Mouse (Mus musculus): ENCODE results near the gene Adipor2. TPM values are rescaled to one million over a fixed set of nuclear protein-coding genes. Genes with fewer than 3 reads are reported as not detected.
A peak's percentile ranks its signal among the peaks of the same experiment; 100 is the strongest.
"Not testable (repeated sequence)": the region's sequence is repeated elsewhere in the genome, so short reads cannot be mapped to it uniquely, and the experiment has no call there.

Adipor2 gene
- total RNA-seq, 2 experiments from 2014 or later: 38.4 to 41.3 TPM

GRCm38 (mm10) chr6:119392836-119393235 is 24.7 kb downstream of the Adipor2 start:
- DNase-seq (ENCODE audit: low spot score in 2 of 2): no peak

- no peak for DNase-seq (ENCODE audit: low spot score in 2 of 2)
Observed at GRCm38 (mm10) chr6:119390728-119391127, 26.8 kb downstream of the Adipor2 start.

DNA sequence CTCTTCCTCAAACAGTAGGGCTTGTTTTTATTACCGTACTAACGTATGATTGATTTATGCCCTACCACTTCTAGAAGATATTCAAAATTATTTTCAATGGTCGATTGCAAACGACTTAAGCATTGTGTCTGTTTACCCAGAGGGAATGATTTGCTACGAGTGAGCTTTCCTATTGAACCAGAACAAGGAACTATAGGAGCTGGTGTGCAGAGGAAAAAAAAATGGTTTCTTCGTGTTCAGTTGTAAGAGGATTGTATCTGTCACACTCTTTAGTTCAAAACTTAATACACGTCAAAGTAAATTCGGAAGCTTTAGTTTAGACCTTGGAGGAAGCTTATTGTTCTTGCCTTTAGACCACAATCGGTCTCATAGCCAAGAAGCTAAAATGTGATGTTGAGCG is 28.4 kb downstream of the Adipor2 start:
- DNase-seq (ENCODE audit: low spot score in 2 of 2): no peak

GRCm38 (mm10) chr6:119388650-119389012 is 28.9 kb downstream of the Adipor2 start:
- DNase-seq (ENCODE audit: low spot score in 2 of 2): peak; percentile 92 to 93

DNA sequence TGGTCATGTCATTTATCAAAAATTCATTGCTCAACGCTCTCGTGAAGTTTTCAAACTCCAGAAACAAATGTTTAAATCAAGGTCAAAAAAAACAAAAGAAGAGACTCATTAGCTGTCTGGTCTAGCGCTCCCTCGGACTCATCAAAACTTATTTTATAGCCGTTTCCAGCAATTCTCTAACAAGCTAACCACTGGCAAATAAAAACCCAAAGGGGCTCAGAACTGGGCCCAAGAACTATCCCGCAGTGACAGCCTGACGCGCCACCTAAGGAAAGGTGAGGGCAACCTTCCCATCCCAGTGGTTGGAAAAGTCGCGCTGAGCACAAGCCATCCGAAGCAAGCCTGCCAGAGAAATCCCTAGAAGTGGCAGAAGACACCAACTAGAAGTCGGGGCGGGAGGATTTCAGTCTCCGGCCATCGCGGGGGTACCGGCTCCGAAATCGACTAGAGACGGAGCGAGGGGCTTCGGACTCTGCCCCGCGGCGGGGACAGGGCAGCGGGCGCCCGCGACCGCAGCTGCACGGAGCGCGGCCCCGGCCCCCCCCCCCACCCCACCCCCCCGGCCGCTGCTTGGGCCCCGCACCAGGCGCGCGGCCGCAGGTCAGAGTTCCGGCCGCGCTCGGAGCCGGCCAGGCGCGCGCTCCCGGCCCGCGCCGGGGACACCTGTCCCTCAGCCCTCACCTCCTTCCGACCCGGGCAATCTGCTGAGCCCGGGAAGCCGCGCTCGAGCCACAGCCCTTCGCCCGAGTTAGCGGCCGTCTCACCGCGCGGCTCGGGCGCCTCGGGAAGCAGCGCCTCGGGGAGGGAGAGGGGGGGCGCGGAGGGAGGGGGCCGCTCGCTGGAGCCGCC is 29.5 kb downstream of the Adipor2 start:
- DNase-seq (ENCODE audit: low spot score in 2 of 2): peak; percentile 29 to 38

DNA sequence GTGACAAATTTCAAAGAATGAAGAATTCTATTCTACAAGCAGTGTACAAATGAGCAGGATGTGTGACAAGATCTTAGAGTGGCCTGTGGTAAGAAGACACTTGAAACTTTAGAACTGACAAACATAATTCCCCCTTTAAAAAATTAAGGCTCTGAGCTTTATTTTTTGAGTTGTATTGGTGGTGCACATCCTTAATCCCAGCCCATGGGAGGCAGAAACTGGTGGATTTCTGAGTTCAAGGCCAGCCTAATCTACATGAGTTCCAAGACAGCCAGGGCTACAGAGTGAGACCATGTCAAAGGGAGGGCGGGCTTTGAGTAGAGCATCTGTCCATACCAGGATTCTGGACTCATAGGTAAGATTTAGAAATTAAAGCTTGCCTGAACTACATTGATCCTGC is 30.7 kb downstream of the Adipor2 start:
- no peak for DNase-seq (ENCODE audit: low spot score in 2 of 2)

- no peak for DNase-seq (ENCODE audit: low spot score in 2 of 2)
Observed at GRCm38 (mm10) chr6:119386421-119386820, 31.1 kb downstream of the Adipor2 start.

DNA sequence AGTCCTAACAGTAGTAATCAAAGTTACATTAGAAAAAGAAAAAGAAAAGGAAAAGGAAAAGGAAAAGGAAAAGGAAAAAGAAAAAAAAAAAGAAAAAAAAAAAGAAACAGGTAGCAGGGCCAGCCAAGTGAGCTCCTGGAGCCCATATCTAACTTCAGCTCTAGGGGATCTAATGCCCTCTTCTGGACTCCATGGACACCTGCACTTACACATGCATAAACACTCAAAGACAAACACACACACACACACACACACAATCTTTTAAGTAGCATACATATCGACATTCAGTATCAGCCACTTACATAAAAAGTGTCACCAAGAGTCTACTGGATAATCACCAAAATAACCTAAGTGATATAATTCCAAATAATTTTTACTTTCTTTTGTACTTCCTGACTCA is 31.8 kb downstream of the Adipor2 start:
- no peak for DNase-seq (ENCODE audit: low spot score in 2 of 2)

- DNase-seq (ENCODE audit: low spot score in 2 of 2): no peak
Observed at GRCm38 (mm10) chr6:119378631-119379030, 38.9 kb downstream of the Adipor2 start.

DNA sequence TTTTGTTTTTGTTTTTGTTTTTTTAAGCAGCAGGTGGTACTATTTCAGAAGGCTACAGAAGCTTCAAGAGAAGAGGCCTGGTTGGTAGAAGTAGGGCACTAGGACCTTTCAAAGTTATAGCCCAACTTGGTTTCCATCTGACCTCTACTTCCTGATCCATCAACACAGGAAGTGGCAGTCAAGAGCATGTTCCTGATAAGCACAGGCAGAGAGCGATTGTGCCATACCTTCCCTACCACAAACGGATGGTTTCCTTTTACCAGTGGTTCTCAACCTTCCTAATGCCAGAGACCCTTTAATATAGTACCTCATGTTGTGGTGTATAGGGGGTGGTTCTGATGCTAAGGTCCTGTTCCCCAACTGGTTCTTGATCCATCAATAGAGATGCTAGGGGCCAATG is 39.9 kb downstream of the Adipor2 start:
- DNase-seq (ENCODE audit: low spot score in 2 of 2): no peak

GRCm38 (mm10) chr6:119375035-119375434 is 42.5 kb downstream of the Adipor2 start:
- DNase-seq (ENCODE audit: low spot score in 2 of 2): no peak

DNA sequence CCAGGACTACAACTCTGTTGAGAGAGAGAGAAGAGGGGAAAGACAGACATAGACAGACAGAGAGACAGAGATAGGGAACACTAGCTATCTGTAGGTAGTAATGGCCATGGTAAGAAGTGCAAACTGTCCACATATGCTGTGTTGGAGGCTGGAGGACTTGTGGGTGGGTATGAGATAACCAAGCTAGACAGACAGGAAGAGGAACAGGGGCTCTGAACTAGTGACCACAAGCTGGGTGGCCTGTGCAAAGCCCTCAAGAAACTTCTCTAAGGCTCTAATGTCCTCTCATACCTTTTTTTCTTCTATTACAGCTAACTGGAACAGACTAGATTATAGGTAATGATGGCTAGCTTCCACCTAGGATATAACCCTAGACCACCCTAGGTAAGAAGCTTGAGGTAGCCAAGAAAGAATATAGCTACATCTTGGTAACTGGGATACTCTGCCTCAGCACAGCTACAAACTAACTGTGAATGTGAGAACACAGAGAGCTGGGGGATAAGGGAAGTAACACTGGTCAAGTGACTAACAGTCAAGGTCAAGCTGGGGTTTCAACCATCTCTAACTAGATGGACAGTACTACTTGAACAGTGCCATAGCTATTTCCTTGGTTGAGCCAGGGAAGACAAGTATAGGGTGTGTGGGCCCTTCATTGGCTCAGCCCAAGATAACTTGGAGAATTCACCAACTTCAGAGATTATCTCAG is 44.4 kb downstream of the Adipor2 start:
- DNase-seq (ENCODE audit: low spot score in 2 of 2): no peak

- no peak for DNase-seq (ENCODE audit: low spot score in 2 of 2)
Observed at GRCm38 (mm10) chr6:119372237-119372636, 45.3 kb downstream of the Adipor2 start.

GRCm38 (mm10) chr6:119371624-119372023 is 45.9 kb downstream of the Adipor2 start:
- no peak for DNase-seq (ENCODE audit: low spot score in 2 of 2)

- DNase-seq (ENCODE audit: low spot score in 2 of 2): no peak
Observed at GRCm38 (mm10) chr6:119367382-119367781, 50.1 kb downstream of the Adipor2 start.

DNA sequence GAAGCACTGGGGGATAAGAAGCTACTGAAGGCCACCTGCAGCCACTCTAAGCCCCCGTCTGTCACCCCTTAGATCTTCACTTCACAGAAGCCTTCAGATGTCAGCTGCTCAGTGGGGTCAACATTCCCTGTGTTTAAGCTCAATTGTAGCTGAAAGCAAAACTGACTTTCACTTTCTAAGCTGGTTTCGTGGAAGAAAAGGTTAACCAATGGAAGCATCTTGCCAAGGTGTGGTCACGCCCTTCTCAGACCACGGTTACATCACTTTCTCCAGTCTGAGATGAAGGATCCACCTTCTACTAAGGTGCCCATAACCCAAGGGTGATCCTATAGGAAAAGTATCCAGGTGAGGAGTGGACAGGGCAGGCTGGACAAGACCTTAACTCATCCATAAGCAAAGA is 50.7 kb downstream of the Adipor2 start:
- not testable (repeated sequence) for DNase-seq (ENCODE audit: low spot score in 2 of 2)

GRCm38 (mm10) chr6:119363593-119363992 is 53.9 kb downstream of the Adipor2 start:
- no peak for DNase-seq (ENCODE audit: low spot score in 2 of 2)

DNA sequence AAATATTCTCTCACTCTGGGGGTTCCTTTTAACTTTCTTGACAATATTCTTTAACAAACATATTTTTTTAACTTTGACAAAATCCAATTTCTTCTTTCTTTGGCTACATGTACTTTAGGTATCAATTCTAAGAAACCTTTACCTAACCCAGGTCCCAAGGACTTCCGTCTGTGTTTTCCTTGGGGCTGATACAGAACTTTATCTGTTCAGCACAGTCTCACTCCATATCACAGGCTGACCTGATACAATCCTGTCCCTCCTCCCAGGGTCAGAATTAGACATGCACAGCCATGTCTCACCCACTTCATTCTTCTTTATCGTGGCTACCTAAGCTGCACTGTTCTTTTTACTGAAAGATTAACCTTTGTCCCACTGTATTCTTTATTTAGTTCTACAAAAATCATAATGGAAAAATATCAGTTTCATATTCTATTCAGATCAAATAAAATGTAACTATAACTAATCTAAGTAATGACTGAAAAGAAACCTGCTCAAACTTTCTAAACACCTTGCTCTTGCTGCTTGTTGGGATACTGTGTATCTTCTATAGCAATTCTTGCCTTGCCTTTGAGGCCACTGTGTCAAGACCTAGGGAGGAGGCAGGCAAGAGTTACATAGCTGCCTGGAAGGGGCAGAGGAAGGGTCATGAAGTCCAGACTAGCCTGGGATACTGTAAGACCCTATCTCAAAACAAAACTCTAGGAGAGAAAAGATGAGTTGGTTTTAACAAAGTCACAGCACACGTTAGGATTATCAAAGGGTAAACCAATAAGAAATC is 56.4 kb downstream of the Adipor2 start:
- no peak for DNase-seq (ENCODE audit: low spot score in 2 of 2)

GRCm38 (mm10) chr6:119360250-119360649 is 57.3 kb downstream of the Adipor2 start:
- DNase-seq (ENCODE audit: low spot score in 2 of 2): not testable (repeated sequence)

GRCm38 (mm10) chr6:119358020-119358571 is 59.4 kb downstream of the Adipor2 start:
- no peak for DNase-seq (ENCODE audit: low spot score in 2 of 2)

DNA sequence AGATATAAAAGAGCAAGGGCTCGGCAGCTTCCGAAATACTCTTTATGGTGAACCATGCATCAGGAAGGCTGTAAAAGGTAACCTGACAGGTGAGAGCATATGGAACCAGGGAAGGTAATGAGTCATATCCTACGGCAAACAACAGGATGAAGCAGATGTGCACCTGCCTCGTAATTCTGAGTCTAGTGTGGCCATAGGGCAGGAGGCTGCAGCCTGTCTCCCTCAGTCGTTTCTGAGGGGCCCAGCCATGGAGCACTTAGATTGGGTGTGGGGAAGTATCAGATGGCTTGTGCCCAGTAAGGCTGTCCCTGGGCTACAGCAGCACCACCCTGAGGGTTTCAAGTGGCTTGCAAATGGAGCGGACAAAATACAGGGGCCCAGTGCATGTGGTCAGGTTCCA is 65.0 kb downstream of the Adipor2 start:
- DNase-seq (ENCODE audit: low spot score in 2 of 2): no peak

All from layer of hippocampus, postnatal 10 days (tissue).